Mouse (Mus musculus): ENCODE measurements around the gene Chrnb4. TPM values are rescaled to one million over a fixed set of nuclear protein-coding genes. Genes with fewer than 3 reads are reported as not detected.

Gene Chrnb4
- polyA plus RNA-seq, 1 experiment from 2014 or later = 0.59 TPM

GRCm38 (mm10) chr9:55043688-55044087 is 4.9 kb downstream of the Chrnb4 start:
- WGBS = 14% methylated on average over 8 of the region's 8 CpGs
- Histone ChIP-seq H3K9me3 (no peaks in the 10 kb centered on the region), H3K4me3 (no peak overlapping the region), H3K36me3 (no peaks in the 10 kb centered on the region), H3K27me3 (ENCODE audit: insufficient read depth, poor library complexity, severe bottlenecking) (peaks cover 37% of the 10 kb centered on the region), H3K4me1 (peaks cover 18% of the 10 kb centered on the region), H3K27ac (no peak overlapping the region)
- DNase-seq (ENCODE audit: low spot score) = no peak

DNA sequence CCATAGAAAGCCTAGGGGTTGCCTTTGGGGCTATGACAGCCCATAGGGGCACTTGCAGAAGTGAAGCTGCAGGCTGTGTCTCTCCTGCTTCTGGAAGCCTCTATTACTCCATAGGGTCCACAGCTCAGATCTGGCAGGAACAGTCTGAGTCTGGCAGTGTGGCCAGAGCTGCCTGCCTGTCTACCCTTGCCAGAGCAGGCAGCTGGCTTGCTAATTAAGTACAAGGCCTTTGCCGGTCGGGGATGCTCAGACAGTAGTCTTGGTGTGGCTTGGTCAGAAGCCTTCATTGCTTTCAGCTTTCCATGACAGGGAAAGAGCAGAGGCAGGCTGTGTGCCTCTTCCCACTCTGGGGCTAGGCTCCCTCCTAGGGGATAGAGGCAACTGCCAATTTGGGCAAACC is 7.2 kb downstream of the Chrnb4 start:
- Histone ChIP-seq H3K27ac (no peak overlapping the region), H3K36me3 (no peaks in the 10 kb centered on the region), H3K9me3 (no peaks in the 10 kb centered on the region), H3K27me3 (ENCODE audit: insufficient read depth, poor library complexity, severe bottlenecking) (peaks cover 35% of the 10 kb centered on the region), H3K4me1 (0 out of 2 replicates have a peak, but pooled peaks cover 5% of the 10 kb centered on the region), H3K4me3 (no peak overlapping the region)
- DNase-seq (ENCODE audit: low spot score) = no peak
- WGBS = 77% methylated on average over 2 of the region's 2 CpGs

GRCm38 (mm10) chr9:55039983-55040382 is 8.6 kb downstream of the Chrnb4 start:
- no peaks in the 10 kb centered on the region for H3K36me3 ChIP-seq
- no peak overlapping the region for H3K4me3 ChIP-seq
- H3K27ac ChIP-seq = no peak overlapping the region
- 66% methylated on average over 5 of the region's 5 CpGs for WGBS
- peaks cover 23% of the 10 kb centered on the region for H3K27me3 ChIP-seq (ENCODE audit: insufficient read depth, poor library complexity, severe bottlenecking)
- no peaks in the 10 kb centered on the region for H3K9me3 ChIP-seq
- DNase-seq (ENCODE audit: low spot score) = no peak
- 0 out of 2 replicates have a peak, but pooled peaks cover 5% of the 10 kb centered on the region for H3K4me1 ChIP-seq

DNA sequence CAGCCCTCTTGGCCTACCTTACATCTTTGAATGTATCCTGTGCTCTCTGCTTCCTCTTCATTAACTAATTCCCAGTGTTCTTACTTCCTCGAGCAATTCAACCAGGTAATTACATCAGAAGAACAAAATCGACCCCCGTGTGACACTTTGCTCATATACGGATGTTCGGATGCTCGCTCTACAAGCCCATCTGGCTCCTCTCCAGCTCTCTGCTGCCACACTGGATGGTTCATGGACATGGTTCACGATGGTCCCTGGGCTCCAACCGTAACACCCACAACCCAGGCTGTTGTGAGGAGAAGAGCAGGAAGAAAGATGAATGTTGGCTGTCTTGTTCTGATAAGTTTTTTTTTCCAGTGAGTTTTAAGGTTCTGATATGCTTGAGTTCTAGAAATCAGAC is 9.6 kb downstream of the Chrnb4 start:
- WGBS = 80% methylated on average over 8 of the region's 8 CpGs
- H3K27me3 ChIP-seq (ENCODE audit: insufficient read depth, poor library complexity, severe bottlenecking) = peaks cover 23% of the 10 kb centered on the region
- no peak overlapping the region for H3K27ac ChIP-seq
- H3K4me1 ChIP-seq = 0 out of 2 replicates have a peak, but pooled peaks cover 4% of the 10 kb centered on the region
- DNase-seq (ENCODE audit: low spot score) = no peak
- no peaks in the 10 kb centered on the region for H3K36me3 ChIP-seq
- H3K4me3 ChIP-seq = no peak overlapping the region
- H3K9me3 ChIP-seq = no peaks in the 10 kb centered on the region

- DNase-seq (ENCODE audit: low spot score) = no peak
- 50% methylated on average over 6 of the region's 6 CpGs for WGBS
- Histone ChIP-seq H3K9me3 (no peaks in the 10 kb centered on the region), H3K36me3 (no peaks in the 10 kb centered on the region), H3K4me3 (no peak overlapping the region), H3K27me3 (ENCODE audit: insufficient read depth, poor library complexity, severe bottlenecking) (peaks cover 36% of the 10 kb centered on the region), H3K27ac (no peak overlapping the region), H3K4me1 (peaks cover 1% of the 10 kb centered on the region)
Observed at GRCm38 (mm10) chr9:55031435-55032167, 17.0 kb downstream of the Chrnb4 start.

DNA sequence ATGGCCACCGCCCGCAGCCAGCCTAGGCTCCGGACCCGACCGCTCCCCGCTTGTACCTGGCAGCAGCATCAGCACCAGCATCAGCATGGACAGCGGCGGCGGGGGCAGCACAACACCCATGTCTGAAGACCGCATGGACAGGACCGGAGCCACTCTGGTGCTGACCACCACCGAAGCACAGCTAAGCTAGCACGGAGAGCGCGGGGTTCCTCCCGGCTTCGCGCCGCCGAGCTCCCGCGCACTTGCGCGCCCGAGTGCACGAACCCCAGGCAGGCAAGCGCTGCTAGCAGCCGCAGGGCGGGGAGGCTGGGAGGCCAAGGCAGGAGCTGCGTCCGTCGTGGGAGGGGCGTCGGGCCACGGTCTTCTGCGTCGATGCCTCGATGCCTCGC is 22.3 kb downstream of the Chrnb4 start, which contains the start of gene Chrna3:
Chrna3 (minus strand) TSS at position 288 of the 389 bp plus-strand sequence.
- Histone ChIP-seq H3K27me3 (ENCODE audit: insufficient read depth, poor library complexity, severe bottlenecking) (peaks cover 71% of the 10 kb centered on the region), H3K27ac (peak within 1 kb of the TSS; percentile 53; the same call in 1 of the 2 replicates), H3K9me3 (no peaks in the 10 kb centered on the region), H3K36me3 (no peaks in the 10 kb centered on the region), H3K4me1 (peaks cover 12% of the 10 kb centered on the region), H3K4me3 (peak within 1 kb of the TSS; percentile 56)
- peak; percentile 84 for DNase-seq (ENCODE audit: low spot score)
- WGBS = under 1% methylated on average over 39 of the region's 39 CpGs

DNA sequence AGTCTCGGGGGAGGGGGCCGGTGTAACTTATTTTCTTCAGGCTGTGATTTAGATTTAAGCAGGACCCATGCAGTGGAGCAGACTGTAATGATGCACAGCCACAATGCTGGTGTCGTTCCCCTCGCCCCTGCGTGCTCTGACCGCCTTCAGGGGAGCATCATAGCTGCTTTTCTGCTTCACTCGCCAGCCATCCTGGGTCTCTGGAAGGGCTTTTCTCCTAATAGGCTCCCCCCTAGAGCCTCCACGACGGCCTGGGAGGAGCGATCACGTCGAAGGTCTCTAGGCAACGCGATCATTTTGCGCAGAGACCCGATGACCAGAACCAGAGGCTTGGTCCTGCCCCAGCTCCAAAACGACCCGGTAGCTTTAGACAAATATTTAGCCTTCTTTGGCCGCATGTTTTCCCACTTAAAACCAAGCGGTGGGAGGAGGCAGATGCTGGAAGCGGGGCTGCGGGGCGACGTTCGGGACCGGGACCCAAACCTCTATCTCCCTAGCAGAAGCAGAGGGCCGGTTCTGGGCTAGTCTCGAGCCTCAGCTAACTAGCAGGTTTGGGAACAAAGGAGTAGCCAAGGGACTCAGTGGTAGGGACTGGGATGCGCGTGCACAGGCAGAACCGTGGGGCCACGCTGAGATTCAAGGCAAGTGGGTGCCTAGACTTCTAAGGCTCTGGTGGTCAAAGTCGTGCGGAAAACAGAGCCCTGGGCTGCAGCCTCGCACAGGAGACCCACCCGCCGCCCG is 22.9 kb downstream of the Chrnb4 start:
- Histone ChIP-seq H3K4me1 (peaks cover 12% of the 10 kb centered on the region), H3K27ac (0 out of 2 replicates have a peak overlapping the region, but pooled peaks have one; percentile 53), H3K27me3 (ENCODE audit: insufficient read depth, poor library complexity, severe bottlenecking) (peaks cover 69% of the 10 kb centered on the region), H3K9me3 (no peaks in the 10 kb centered on the region), H3K36me3 (no peaks in the 10 kb centered on the region), H3K4me3 (peak overlapping the region; percentile 56)
- WGBS = 15% methylated on average over 38 of the region's 38 CpGs
- DNase-seq (ENCODE audit: low spot score) = no peak

DNA sequence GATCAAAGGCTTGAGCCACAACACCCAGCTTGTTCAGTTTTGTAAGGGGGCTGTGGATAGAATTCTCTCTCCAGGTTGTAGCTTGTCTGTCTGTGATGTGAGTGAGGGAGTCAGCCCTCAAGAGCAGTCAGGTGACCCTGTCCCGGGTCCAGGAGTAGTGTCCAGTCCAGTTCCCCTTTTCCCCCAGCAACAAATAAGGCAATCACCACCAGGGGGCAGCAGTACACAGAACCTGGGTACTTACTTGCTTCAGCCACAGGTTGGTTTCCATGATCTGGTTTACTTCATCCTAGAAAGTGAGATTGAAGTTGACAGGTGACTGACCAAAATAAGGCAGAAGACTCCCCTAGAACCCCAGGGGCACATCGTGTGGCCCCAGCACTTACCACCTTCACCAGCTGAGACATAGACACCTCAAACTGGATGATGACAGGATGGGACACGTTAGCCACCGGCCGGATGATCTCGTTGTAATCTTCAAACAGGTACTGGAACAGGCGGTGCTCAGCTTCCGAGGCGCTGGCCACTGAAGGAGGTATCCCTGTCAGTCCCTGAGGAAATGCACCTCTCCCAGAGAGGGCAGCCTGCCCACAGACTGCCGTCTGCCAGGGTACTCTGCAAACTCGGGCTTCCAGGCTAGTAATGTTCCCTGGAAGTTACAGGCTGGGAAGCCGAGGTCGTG is 24.5 kb downstream of the Chrnb4 start:
- Histone ChIP-seq H3K9me3 (no peaks in the 10 kb centered on the region), H3K4me3 (no peak overlapping the region), H3K27ac (no peak overlapping the region), H3K36me3 (no peaks in the 10 kb centered on the region), H3K4me1 (peaks cover 12% of the 10 kb centered on the region), H3K27me3 (ENCODE audit: insufficient read depth, poor library complexity, severe bottlenecking) (peaks cover 55% of the 10 kb centered on the region)
- WGBS = 28% methylated on average over 13 of the region's 13 CpGs
- peak; percentile 90 for DNase-seq (ENCODE audit: low spot score)

DNA sequence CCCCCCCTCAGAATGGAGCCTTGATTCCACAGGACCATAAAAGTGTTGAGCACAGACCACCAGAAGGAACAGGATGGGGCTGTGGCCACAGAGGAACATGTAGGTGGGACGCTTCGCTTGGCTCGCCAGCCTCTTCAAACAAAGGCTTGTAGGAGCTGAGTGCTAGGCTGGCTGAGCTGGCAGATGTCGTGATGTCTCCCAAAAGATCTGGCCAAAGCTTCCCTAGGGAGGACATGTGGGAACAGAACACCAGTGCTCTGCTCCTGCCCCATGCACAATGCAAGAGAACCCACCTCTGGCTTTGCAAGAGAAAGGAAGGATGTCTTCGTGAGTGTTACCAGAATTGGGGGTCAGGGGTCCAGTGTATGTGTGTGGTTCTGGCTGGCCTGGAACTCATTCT is 25.3 kb downstream of the Chrnb4 start:
- H3K27me3 ChIP-seq (ENCODE audit: insufficient read depth, poor library complexity, severe bottlenecking) = peaks cover 53% of the 10 kb centered on the region
- 83% methylated on average over 5 of the region's 5 CpGs for WGBS
- no peak overlapping the region for H3K4me3 ChIP-seq
- peaks cover 12% of the 10 kb centered on the region for H3K4me1 ChIP-seq
- DNase-seq (ENCODE audit: low spot score) = no peak
- no peaks in the 10 kb centered on the region for H3K36me3 ChIP-seq
- H3K27ac ChIP-seq = no peak overlapping the region
- H3K9me3 ChIP-seq = no peaks in the 10 kb centered on the region

DNA sequence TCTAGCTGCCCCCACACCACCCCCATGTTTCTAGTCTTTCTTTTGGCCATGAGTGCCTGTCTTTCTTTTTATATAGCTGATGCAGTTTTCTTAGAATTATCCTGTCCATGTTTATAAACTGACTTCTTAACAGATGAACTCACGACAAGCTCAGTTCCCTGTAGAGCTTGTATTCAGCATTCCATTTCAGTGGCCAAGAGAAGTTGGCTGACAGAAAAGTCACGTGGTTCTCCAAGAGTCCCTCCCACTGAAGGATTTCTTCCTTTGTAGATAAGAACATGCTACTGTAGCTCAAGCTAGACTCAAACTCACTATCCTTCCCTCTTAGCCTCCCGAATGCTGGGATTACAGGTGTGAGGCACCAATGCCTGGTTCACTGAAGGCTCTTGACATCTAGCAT is 31.7 kb downstream of the Chrnb4 start:
- H3K4me1 ChIP-seq = no peaks in the 10 kb centered on the region
- no peaks in the 10 kb centered on the region for H3K36me3 ChIP-seq
- no peaks in the 10 kb centered on the region for H3K9me3 ChIP-seq
- H3K4me3 ChIP-seq = no peak overlapping the region
- H3K27me3 ChIP-seq (ENCODE audit: insufficient read depth, poor library complexity, severe bottlenecking) = no peaks in the 10 kb centered on the region
- no peak for DNase-seq (ENCODE audit: low spot score)
- H3K27ac ChIP-seq = no peak overlapping the region
- 71% methylated on average over 3 of the region's 3 CpGs for WGBS

DNA sequence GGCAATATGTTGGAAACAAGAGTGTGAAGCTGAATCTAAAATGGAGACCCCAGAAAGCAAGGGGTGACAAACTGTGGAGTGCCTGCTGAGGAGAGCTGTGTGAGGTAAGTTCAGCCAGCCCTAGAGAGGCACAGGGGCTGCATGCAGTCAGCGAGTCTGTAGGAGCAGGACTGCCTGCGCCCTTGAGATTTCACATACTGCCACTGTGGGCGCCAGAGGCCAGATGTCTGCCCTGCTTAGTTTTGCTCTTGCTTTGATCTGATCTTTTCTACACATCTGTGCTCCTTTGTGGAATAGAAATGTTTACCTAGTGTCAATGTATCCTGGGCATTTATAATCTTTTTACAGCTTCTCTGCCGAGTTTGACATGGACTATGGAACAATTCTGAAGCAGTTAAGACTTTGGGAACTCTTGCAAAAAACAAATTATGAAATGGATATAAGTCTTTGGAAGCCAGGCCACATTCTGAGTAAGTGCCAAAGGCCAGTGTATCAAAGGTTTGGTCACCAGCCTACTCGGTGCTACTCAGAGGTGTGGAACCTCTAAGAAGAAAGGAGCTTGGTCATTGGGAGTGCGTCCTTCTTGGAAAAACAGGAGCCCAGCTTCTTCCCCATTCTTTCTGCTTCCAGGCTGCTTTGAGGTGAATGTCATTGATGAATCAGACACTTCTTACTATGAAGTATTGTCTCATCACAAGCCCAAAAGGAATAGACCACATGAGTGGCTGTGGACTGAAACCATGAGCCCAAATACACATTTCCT is 37.8 kb downstream of the Chrnb4 start:
- Histone ChIP-seq H3K4me1 (0 out of 2 replicates have a peak, but pooled peaks cover 3% of the 10 kb centered on the region), H3K4me3 (no peak overlapping the region), H3K9me3 (no peaks in the 10 kb centered on the region), H3K27ac (no peak overlapping the region), H3K36me3 (no peaks in the 10 kb centered on the region), H3K27me3 (ENCODE audit: insufficient read depth, poor library complexity, severe bottlenecking) (no peaks in the 10 kb centered on the region)
- no peak for DNase-seq (ENCODE audit: low spot score)
- WGBS = 44% methylated on average over 6 of the region's 6 CpGs

DNA sequence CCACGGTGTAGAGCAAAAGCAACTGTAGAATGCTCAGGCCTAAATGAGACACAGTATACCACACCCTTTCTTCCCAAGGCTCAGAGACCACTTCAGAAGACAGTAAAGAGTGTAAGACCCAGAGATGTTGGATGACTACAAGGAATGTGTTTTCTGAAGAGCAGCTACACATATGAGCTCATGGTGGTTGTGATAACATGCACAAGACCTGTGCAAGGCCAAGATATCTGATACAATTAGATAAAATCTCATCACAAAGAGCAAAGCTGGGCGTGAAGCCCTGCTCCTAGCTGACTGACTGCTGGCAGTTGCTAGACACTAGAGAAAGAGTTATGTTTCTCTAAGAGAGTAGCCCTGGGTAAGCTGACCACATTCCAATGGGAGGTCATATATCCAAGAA is 38.9 kb downstream of the Chrnb4 start:
- Histone ChIP-seq H3K27me3 (ENCODE audit: insufficient read depth, poor library complexity, severe bottlenecking) (no peaks in the 10 kb centered on the region), H3K9me3 (no peaks in the 10 kb centered on the region), H3K4me3 (no peak overlapping the region), H3K4me1 (0 out of 2 replicates have a peak, but pooled peaks cover 3% of the 10 kb centered on the region), H3K36me3 (no peaks in the 10 kb centered on the region), H3K27ac (no peak overlapping the region)
- no peak for DNase-seq (ENCODE audit: low spot score)
- 69% methylated on average over 2 of the region's 2 CpGs for WGBS

Data from heart, embryonic 10.5 days (tissue).